Mouse (Mus musculus) regulatory T cell (primary cell): Measurements from ENCODE around the gene Kdm2a.

ENCODE experiments used
- in situ Hi-C: fragments of 300-600 bp; cut with MboI, MseI; formaldehyde crosslinking; loops from one replicate; pipeline ENCODE4 v1.15.1; 2025; ENCODE audit warnings: high pct_unique_total_duplicates

Gene Kdm2a

DNA sequence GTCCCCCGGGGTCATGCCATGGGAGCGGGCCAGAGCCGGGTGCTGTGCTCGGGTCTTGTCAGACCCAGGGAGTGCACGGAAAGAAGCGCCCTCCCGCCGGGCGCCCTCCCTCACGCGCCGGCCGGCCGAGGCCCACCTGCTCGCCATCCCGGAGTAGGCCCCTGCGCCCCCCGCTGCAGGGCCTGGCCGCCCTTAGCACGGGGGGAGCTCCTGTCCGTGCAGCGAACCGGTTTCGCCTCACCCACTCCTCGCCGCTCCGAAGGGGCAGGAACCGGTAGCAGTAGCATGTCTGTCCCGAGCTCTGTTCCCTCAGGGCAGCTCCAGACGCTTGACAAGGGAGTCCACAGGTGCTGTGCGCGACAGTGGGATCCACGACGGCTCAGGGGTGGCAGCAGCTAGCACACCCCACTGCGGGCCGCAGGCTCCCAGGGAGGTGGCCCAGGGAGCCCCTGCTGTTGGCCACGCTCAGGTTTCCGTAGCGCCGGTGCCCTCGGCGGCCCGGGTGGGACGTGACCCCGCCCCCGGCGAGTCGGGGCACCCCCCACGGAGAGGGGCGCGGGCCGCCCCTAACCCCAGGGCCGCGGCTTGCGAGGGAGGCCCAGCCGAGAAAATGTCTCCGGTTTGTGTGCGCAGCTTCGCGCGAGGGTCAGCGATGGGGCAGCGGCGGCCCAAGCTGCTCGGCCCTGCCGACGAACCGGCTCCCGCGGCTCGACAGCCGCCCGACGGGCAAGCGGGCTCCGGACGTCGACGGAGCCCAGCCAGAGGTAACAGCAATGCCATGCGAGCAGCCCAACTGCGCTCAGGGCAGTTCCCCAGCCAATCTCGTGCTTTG is at the start of gene Kdm2a:
Gene Kdm2a (minus strand): TSS at position 488 of the 832 bp plus-strand sequence.
- in situ Hi-C loops, result no loop called here

DNA sequence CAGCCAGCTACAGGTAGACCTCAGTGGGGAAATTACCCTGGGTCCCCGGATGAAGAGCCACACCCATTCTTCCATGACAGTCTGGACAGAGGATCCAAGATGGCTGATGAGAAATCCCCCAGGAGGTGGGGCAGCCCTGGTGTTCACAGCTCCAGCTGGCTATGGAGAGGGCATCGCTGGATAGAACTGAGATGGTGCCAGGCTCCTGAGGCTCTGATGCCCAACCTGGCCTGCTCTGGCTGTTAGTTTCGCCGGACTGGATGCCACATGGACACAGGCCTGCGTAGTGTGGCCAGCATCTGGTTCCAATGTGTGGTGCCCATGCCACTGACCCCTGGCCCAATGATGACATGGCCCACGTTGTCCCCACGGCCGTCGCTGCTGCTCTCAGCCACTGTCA is 49.4 kb upstream of the Kdm2a start:
- in situ Hi-C loops, result no loop called here

DNA sequence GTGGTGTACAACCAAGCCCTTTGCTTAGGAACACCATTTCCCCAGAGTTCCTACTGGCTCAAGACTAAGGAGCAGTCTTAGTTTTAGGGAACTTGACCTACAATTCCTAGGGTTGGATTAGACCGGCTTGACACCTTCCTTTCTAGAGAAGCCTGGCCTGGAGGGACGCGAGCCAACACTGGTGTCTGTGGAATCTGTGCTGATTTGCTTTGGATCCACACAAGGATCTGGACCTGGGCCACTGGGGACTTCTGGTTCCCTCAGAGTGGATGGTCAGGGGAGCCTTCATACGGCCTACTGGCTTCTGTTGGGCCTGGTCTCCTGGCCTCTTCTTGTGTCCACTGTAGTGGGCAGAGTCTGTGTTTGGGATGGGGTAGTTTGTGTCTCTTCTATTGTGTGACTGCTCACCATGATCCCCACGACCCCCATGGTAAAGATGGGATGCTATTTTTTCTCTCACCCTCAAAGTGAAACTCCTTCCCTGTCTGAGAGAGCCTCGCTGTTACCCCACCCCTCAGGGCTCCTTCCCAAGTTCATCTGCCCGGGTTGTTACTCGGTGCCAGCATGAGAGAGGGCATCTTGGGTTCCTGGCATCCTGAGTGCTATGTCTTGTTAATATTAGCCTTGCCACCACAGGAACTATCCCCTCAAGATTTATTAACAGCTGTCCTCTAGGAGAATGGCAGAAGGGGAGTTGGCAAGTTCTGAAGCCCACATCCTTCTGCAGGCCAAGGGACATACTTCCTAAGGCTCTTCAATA is 48.8 kb upstream of the Kdm2a start:
- in situ Hi-C loops, result no loop called here

DNA sequence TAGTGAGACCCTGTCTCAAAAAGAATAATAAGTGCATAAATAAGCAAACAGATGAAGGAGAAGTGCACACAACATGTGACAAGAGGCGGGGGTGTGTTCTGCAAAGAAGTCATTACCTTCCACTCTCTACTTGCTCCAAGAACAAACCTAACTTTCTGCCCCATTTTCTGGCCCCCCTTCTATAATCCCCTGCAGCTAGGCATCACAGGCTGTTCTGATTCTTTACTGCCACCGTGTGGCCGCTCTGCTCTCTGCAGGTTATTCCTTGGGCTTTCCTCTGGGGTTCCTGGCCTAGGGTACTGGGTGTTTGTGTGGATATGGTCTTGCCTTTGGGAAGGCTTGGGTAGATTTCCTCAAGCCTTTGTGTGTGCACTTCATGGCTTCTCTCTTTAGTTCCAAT is 44.3 kb upstream of the Kdm2a start:
- in situ Hi-C loops, result no loop called here

DNA sequence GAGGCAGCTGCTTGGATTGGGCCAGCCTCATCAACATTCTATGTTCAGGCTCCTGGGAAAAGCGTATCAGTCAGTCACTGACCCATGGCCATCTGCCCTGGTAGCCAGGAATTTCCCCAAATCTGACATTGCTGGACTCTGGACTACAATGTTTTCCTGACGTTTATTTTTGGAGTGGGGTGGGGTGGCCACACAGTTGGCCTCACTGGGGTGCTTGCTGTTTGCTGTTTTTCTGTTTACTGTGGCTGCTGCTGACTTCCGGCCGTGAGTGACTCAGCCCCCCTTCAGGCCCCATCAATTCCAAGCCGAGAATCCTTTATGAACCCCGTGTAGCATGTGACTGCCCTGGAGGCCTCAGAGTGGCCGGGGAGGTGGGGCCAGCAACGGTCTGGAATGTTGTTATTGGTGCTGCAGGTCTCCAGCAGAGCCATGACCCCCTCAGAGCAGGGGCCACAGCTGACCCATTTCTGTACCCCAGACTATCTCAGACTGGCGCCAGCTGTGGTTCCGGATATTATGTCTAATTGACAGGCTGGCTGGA is 43.6 kb upstream of the Kdm2a start:
- in situ Hi-C loops, result no loop called here

DNA sequence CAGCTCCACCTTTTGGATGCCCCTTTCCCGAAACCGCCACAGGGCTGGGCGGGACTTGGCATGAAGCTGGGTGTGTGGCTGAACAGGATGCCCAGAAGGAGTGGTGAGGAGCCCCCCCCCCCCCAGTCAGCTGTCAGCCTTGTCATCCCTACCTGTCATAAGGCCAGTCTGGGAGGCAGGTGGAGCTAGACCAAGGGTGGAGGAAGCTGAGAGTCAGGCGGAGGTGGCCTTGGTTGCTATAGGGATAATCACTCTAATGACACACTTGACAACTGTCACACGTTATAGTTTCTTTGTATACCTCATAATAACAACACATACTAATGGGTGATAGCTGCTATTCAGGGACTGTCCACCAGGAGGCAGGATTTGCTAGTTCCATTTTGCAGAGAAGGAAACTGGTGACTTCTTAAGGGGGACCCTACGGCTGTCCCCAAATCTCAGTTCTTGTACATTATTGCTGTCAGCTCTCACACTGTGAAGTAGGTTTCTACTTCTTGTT is 43.1 kb upstream of the Kdm2a start:
- in situ Hi-C loops, result no loop called here

DNA sequence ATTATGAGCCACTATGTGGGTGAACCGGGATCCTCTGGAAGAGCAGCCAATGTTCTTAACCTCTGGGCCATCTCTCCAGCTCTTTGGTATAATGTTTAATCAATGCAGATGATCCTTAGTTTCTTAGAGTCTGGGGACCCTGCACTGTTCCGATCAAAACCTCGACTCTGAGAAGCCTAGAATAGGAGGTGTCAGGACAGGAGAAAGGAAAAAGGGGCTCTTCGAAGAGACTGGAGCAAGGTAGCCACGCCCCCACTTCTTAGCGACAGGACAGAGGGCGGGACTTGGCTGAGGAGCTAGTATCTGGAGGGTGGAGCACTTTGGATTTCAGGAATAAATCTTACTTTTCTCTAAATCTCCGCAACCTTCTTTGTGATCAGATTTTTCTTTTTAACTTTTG is 42.1 kb upstream of the Kdm2a start:
- in situ Hi-C loops, result no loop called here

DNA sequence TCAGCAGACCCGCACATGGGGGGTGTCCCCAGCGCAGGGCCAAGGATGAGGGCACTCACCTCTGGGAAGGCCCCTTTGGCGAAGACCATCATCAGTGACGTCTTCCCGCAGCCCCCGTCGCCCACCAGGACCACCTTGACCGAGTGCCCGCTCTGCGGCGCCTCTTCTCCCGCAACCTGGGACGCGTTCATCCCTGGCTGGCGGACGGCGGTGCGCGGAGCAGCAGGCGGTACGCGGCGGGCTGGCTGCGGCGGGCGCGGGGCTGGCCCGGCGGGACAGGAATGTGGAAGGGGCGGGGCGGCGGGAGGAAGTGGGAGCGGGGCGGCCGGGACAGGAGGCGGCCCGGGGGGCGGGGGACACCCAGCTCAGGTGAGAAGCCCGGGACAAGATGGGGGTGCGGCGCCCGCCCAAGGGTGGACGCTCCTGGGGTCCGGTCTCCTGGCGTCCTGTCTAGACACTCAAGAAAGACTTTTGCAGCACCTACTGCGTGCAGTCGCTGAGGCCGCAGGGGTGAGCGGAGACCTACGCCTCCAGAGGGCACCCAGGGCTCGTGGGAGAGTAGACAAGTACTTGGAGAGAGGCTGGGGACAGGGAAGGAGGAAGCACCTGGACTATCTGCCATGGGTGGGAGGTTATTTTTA is 41.2 kb upstream of the Kdm2a start, which contains the start of gene Rhod:
Gene Rhod (minus strand): TSS at position 272 of the 641 bp plus-strand sequence.
- in situ Hi-C loops, result no loop called here

DNA sequence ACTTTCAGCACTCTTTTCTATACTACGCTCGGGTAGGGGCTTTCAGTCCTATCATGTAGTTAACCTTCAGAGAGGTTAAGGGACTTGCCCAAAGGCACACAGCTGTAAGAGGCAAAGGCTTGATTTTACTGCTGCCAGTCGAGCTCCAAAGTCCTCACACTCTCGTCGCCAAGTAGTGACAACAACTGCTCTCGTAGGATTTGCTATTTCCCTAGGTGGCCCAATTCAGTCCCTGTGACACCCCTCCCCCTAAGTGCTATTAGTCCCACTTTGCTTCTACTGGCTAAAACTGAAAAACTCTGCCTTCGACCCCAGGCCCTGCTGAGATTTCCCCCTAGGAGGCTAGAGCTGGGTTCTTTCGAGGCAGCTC is 40.7 kb upstream of the Kdm2a start:
- in situ Hi-C loops, result no loop called here

DNA sequence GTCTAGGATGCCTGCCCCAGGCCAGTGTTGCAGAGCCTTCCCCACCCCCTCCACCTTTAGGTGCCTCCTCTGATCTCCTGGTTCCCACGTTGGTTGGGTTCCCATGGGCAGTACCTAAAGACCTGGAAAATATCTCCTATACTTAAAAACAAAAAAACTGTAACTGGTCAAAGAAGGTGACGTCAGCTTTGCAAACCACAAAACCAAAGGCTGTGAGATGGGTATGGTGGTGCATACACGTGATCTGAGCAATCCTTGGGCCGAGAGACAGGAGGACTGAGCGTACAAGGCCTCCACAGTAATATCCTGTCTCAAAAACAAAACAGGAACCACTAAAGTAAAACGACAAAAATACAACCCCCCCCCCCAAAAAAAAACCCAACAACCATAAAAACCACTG is 39.8 kb upstream of the Kdm2a start:
- in situ Hi-C loops, result no loop called here

DNA sequence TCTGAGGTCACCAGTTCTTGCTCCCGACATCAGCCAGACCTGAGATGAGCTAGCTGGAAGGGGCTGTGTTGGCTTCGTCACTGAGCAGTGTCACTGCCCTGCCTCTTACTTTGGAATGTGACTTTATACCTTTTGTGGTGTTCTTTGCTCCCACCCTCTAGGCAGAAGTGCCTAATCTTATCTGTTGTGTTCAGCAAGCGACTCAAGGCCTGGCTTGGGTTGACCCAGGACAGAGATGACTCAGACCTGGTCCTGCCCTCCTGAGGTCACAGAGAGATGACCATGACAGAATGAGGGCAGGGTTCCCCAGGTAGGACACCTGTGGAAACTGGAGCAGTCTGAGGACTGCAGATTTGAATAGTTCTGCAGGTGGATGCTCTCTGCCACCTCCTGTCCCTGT is 38.2 kb upstream of the Kdm2a start:
- in situ Hi-C loops, result no loop called here

DNA sequence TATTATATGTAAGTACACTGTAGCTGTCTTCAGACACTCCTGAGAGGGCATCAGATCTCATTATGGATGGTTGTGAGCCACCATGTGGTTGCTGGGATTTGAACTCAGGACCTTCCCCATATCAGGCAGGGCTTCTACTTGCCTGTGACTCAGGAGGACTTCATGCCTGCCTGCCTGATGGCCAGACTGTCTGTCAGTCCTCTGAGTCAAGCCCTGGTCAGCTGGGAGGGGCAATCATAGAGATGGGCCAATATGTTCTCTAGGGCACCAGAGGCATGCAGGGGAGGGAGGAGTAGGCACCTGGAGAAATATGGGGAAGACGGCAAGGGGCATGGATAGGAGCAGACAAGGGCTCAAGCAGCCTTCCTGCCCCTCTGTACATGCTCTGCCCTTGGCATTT is 36.9 kb upstream of the Kdm2a start:
- in situ Hi-C loops, result no loop called here

DNA sequence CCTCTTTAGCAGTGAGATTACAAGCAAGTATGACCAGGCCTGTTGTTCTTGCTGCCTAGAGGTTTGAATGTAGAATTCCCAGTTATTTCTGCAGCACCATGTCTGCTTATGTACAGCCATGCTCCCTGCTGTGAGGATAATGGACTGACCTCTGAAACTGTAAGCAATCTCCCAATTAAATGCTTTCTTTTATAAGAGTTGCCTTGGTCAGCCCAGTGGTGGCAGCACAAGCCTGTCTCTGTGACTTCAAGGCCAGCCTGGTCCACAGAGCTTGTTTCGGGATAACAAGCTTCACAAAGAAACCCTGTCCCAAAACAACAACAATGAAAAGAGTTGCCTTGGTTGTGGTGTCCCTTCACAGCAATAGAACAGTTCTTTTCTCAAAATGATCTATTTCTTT is 35.7 kb upstream of the Kdm2a start:
- in situ Hi-C loops, result no loop called here

DNA sequence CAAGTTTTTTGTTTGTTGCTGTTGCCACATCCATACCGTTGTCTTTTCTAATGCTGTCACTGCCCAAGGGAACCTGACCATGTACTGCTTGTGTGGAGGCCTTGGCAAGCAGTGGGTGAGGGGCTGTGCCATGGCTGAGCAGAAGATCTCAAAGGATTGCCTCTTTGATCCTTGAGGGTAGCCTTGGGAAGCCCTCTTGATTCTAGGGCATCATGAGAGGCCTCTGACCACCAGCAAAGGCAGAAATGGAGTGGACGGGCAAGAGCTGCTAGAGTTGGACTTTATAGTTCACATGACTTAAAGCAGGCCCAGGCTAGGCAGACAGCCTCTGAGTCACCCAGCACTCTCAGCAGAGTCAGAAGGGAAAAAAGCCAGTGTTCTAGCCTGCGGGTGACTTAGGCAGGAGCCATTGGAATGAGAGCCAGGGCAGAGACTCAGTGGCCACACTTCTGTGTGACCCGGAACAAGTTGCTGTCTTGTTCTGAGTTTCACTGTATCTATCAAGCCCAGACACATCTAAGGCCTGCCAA is 32.1 kb upstream of the Kdm2a start:
- in situ Hi-C loops, result no loop called here

DNA sequence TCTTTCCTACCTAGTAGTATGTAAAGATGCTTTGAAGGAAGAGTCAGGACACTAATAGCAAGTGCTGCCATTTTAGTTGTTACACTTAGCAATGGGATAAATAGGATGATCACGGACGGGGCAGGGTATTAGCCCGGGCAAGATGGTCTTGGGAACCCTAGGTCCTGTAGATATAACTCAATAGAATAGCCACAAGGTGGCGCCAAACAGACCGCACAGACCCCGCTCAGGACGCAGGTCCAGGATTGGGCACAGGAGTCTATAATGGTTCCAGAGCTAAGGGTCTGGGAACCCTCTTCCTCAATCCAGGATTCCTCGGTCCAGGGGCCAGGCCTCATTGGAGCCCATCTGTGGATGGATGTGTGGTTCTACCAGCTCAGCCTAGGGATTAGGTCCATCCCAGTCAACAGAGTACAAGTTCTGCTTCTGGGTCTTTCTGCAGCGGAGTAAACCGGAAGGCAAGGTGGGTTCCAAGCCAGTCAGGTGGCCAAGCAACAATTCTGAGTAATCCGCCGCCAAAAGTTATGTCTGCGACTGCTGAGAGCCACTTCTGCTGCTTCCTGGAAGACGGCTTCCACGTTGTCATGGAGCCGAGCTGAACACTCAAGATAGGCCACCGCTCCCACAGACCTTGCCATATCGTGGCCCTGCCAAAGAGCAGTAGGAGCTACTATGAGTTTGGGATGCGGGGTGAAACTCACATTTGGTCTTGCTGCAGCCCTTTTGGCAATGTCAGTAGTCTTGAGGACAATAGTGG is 27.7 kb upstream of the Kdm2a start:
- in situ Hi-C loops, result no loop called here

DNA sequence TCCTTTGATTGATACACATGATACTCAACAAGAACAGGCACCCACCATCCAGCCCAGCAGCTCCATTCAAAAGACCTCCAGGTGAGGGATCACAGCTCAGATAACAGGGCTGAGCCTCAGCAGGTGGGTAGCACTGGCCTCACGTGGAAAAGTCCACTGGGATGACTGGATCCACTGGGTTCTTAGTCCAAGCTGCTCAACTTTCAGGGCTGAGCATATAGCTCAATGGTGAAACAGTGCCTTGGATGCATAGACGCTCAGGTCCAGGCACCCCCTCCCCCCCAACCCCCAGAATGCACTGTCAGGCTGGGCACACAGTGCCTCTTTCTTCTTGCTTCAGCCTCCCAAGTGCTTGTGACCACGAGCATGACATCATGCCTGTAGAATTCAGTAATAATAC is 24.9 kb upstream of the Kdm2a start:
- in situ Hi-C loops, result no loop called here

DNA sequence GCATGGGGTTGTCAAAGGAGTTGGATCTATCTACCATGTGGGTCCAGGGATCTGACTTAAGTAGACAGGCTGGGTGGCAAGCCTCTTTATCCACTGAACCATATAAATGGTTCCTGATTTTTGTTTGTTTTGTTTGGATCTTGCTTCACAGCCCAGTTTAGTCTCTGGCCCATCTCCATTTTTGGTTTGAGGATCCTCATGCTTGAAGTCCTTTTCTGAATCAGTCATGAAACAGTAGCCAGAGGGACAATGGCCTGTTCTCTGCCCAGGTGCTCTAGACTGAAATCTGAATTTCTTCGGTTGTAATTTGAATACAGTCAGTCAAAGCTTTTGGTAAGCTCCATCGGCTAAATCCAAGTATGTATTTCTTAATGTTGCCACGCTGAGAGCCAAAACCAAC is 24.5 kb upstream of the Kdm2a start:
- in situ Hi-C loops, result no loop called here

DNA sequence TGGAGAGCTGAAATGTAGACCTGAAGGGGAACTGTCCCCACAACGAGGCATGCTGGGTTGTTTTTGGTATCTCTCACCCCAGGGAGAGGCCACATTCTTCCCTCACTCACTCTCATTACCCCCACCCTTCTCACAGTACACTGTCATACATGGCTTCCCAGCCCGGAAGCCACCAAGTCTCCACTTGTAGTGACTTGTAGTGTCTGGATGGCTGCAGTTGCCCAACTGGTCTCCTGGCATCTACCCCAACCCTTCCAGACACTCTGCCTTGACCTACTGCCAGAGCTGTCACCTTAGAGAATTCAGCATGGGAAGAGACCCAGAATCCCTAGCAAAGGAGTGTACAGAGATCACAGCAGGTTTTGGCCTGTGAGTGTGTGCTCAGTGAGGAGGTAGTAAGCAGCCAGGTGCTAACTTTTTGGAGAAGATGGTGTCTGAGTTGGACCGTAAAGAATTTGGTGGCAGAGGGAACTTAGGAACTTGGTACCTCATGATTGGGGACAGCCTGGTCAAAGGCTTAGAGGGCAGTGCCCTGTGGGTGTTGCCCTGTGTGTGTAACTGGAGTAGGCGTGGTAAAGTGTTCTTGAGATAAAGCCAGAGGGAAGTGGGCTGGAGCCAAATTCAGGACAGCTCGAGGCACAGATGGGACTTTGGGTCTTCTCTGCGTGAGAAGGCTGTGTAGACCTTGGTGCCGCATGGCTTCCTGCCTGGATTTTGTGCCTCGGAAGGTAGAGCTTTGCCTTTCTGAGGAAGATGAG is 22.2 kb upstream of the Kdm2a start:
- in situ Hi-C loops, result no loop called here

DNA sequence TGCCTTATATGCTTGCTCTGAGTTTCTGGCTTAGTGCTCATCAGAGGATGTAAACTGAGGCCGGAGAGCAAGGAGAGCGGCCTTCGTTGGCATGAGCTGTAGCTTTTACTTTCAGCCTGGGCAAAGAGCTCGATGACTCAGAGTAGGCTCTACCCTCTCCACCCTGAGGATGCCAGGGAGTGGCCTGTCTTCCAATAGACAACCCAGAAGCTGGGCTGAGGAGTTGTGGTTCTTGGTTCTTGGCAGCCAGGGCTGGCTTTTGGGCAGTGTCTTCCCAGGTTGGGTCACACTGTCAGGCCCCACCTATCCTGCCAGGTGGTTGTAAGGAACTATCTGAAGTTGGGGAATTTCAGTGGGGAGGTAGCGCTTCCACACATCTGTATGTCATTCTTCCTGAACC is 21.6 kb upstream of the Kdm2a start:
- in situ Hi-C loops, result no loop called here

DNA sequence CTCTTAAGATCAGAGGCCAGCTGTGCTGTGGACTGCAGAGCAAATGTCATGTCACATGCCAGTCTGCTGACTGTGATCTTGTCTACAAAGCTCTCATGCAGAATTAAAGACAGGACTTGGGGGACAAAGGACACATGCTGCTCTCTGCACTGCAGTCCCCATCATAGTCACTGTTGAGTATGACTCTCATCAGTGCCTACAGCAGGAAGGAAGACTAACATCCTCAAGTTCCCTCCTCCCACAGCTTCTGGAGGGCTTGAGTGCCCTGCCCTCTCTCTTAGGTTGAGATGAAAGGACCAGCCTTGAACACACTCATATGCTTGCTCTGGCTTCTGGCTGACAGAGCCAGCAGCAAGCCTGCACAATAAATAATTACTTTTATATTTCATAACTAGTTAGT is 19.6 kb upstream of the Kdm2a start:
- in situ Hi-C loops, result no loop called here
